In the genomic region with DNA sequence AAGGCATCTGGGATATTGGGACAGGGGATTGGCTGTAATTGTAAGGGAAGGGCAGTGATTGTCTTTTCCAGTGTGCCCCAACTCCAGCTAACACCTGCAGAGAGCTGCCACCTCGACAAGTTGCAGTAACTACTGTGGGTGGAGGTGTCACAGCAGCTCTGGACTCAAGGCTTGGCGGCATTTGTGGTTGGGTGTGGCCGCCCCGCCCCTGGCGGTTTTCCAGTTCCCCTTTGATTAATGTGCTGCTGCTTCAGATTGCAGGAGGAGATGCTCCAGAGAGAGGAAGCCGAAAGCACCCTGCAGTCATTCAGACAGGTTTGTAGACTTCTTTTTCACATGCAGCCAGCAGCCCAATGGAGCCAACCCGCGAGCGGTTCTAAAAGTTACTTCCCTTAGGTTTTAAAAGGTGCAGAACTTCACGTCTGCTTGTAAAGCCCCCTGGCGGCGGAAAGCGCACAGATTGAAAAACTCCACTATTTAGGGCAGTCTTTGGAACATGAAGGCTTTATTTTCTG, we compare ENCODE assay signal across 8 mouse cellular contexts. TPM values are rescaled to one million over a fixed set of nuclear protein-coding genes. Genes with fewer than 3 reads are reported as not detected.
DNase-seq lines count a peak whose midpoint lies in the region; ATAC-seq lines count a peak whose summit lies in the region.

No protein-coding gene starts in this region.

- no peaks in the 10 kb centered on the region for H3K27me3 ChIP-seq in embryonic facial prominence, embryonic 11.5 days (ENCODE audit: control insufficient read depth, insufficient read depth, low read length)
- H3K27me3 ChIP-seq in limb, embryonic 12.5 days, result no peaks in the 10 kb centered on the region
- no peaks in the 10 kb centered on the region for H3K27me3 ChIP-seq in midbrain, embryonic 13.5 days

- H3K4me3 ChIP-seq in embryonic facial prominence, embryonic 11.5 days (ENCODE audit: low read depth, low read length), result peak overlapping the region; percentile 78
- H3K4me3 ChIP-seq in limb, embryonic 12.5 days (replicated peaks), result peak overlapping the region; percentile 77
- H3K4me3 ChIP-seq in midbrain, embryonic 13.5 days (replicated peaks), result peak overlapping the region; percentile 82

- WGBS in embryonic facial prominence, embryonic 11.5 days, result 1% methylated on average over 13 of the region's 13 CpGs
- 0% methylated on average over 13 of the region's 13 CpGs for WGBS in limb, embryonic 12.5 days
- WGBS in midbrain, embryonic 13.5 days, result under 1% methylated on average over 13 of the region's 13 CpGs

- DNase-seq in cerebellum, adult 11 months, result peak; percentile 9
- peak; percentile 91 for DNase-seq in embryonic facial prominence, embryonic 11.5 days (ENCODE audit: low spot score)
- peak; percentile 70 to 85 for DNase-seq in heart, adult 9 months (ENCODE audit: low spot score in 2 of 2)
- DNase-seq in kidney, adult 8-10 months, result peak; percentile 45 to 85
- DNase-seq in spleen, adult 12 weeks (ENCODE audit: low spot score), result peak; percentile 61

- H3K4me2 ChIP-seq in embryonic facial prominence, embryonic 11.5 days (ENCODE audit: low read depth, low read length), result peak overlapping the region; percentile 82
- peak overlapping the region; percentile 82 for H3K4me2 ChIP-seq in limb, embryonic 12.5 days
- H3K4me2 ChIP-seq in midbrain, embryonic 13.5 days (replicated peaks), result peak overlapping the region; percentile 78

- no peaks in the 10 kb centered on the region for H3K4me1 ChIP-seq in embryonic facial prominence, embryonic 11.5 days (ENCODE audit: control insufficient read depth, insufficient read depth, low read length)
- peaks cover 18% of the 10 kb centered on the region for H3K4me1 ChIP-seq in limb, embryonic 12.5 days (replicated peaks)
- H3K4me1 ChIP-seq in midbrain, embryonic 13.5 days (replicated peaks), result peaks cover 48% of the 10 kb centered on the region

- H3K9ac ChIP-seq in embryonic facial prominence, embryonic 11.5 days (replicated peaks; ENCODE audit: low read length), result peak overlapping the region; percentile 89
- H3K9ac ChIP-seq in limb, embryonic 12.5 days (replicated peaks), result peak overlapping the region; percentile 83
- H3K9ac ChIP-seq in midbrain, embryonic 13.5 days (replicated peaks), result peak overlapping the region; percentile 93

- no peak overlapping the region for H3K27ac ChIP-seq in embryonic facial prominence, embryonic 11.5 days (replicated peaks; ENCODE audit: low read depth, low read length)
- H3K27ac ChIP-seq in limb, embryonic 12.5 days, result peak overlapping the region; percentile 94
- H3K27ac ChIP-seq in midbrain, embryonic 13.5 days, result peak overlapping the region; percentile 94

- ATAC-seq in cerebellum, adult (ENCODE audit: insufficient number of reproducible peaks, low FRiP score, low TSS enrichment), result no peak
- no peak for ATAC-seq in embryonic facial prominence, embryonic 11.5 days (replicated peaks; ENCODE audit: insufficient number of reproducible peaks, low FRiP score, low TSS enrichment, low read depth)
- ATAC-seq in limb, embryonic 12.5 days (ENCODE audit: insufficient number of reproducible peaks, insufficient read depth, low FRiP score, low TSS enrichment, low read depth), result no peak
- ATAC-seq in midbrain, embryonic 13.5 days, result no peak

- no peaks in the 10 kb centered on the region for H3K9me3 ChIP-seq in embryonic facial prominence, embryonic 11.5 days (replicated peaks; ENCODE audit: control insufficient read depth, low read length)
- no peaks in the 10 kb centered on the region for H3K9me3 ChIP-seq in limb, embryonic 12.5 days
- no peaks in the 10 kb centered on the region for H3K9me3 ChIP-seq in midbrain, embryonic 13.5 days

- peaks cover 3% of the 10 kb centered on the region for H3K36me3 ChIP-seq in embryonic facial prominence, embryonic 11.5 days (replicated peaks; ENCODE audit: control insufficient read depth, insufficient read depth, low read depth, low read length)
- H3K36me3 ChIP-seq in limb, embryonic 12.5 days, result peaks cover 35% of the 10 kb centered on the region
- peaks cover 25% of the 10 kb centered on the region for H3K36me3 ChIP-seq in midbrain, embryonic 13.5 days

RNA-seq across cellular contexts. Expression of gene Vim, which starts 1.6 kb away (rescaled TPM):
- 682 and 719 TPM in 2 replicates for polyA plus RNA-seq in embryonic facial prominence, embryonic 11.5 days (2014; fragmentation: Nextera tagmentation; extraction: Ambion mirVana)
- polyA plus RNA-seq in limb, embryonic 12.5 days (2016; fragmentation: Nextera tagmentation; extraction: Ambion mirVana), result 485 and 505 TPM in 2 replicates
- 773 and 781 TPM in 2 replicates for polyA plus RNA-seq in midbrain, embryonic 13.5 days (2015; fragmentation: Nextera tagmentation; extraction: Ambion mirVana)

RNA-seq across cellular contexts. Expression of gene Trdmt1, which starts 30.9 kb away (rescaled TPM):
- polyA plus RNA-seq in embryonic facial prominence, embryonic 11.5 days (2014; fragmentation: Nextera tagmentation; extraction: Ambion mirVana), result 8.7 and 8.8 TPM in 2 replicates
- 9.3 and 11.0 TPM in 2 replicates for polyA plus RNA-seq in limb, embryonic 12.5 days (2016; fragmentation: Nextera tagmentation; extraction: Ambion mirVana)
- 7.1 and 8.0 TPM in 2 replicates for polyA plus RNA-seq in midbrain, embryonic 13.5 days (2015; fragmentation: Nextera tagmentation; extraction: Ambion mirVana)

Comparison
In these comparisons a context has a peak if more than half of its experiments do, and no peak if none do; other contexts are left out.
1. DNase-seq: peak in every context shown above with its lines; median percentile 91 in embryonic facial prominence, embryonic 11.5 days; 78 in heart, adult 9 months; 65 in kidney, adult 8-10 months; 61 in spleen, adult 12 weeks; 9 in cerebellum, adult 11 months.